ENCODE assay signal across 8 mouse cellular contexts in the genomic region with DNA sequence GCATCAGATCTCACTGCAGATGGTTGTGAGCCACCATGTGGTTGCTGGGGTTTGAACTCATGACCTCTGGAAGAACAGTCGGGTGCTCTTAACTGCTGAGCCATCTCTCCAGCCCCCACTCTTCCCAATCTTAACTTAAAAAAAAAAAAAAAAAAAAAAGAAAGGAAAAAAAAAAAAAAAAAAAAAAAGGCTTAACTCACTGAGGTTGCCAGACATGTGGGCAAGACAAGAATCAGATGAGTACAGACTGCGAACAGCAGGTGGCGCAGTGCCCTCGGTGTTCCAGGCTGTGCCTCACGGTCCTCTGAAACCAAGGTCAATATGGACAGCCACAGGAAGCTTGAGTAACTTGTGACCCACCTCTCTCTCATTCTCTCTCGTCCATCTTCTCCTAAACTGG. TPM values are rescaled to one million over a fixed set of nuclear protein-coding genes. Genes with fewer than 3 reads are reported as not detected.
DNase-seq lines count a peak whose midpoint lies in the region; ATAC-seq lines count a peak whose summit lies in the region.

No protein-coding gene starts in this region.

- peak overlapping the region; percentile 63 for H3K27ac ChIP-seq in heart, embryonic 10.5 days
- no peak overlapping the region for H3K27ac ChIP-seq in liver, embryonic 16.5 days (ENCODE audit: low read length)

- no peak overlapping the region for H3K9ac ChIP-seq in liver, embryonic 16.5 days (ENCODE audit: low read depth, low read length)

- peaks cover 17% of the 10 kb centered on the region for H3K4me1 ChIP-seq in heart, embryonic 10.5 days
- H3K4me1 ChIP-seq in liver, embryonic 16.5 days (ENCODE audit: control insufficient read depth, low read depth, low read length): peaks cover 12% of the 10 kb centered on the region

- no peaks in the 10 kb centered on the region for H3K9me3 ChIP-seq in heart, embryonic 10.5 days
- no peaks in the 10 kb centered on the region for H3K9me3 ChIP-seq in liver, embryonic 16.5 days (replicated peaks; ENCODE audit: control insufficient read depth, low read length)

- no peaks in the 10 kb centered on the region for H3K27me3 ChIP-seq in heart, embryonic 10.5 days (ENCODE audit: insufficient read depth, poor library complexity, severe bottlenecking)
- no peaks in the 10 kb centered on the region for H3K27me3 ChIP-seq in liver, embryonic 16.5 days (ENCODE audit: control insufficient read depth, insufficient read depth, low read depth, low read length)

- no peak overlapping the region for H3K4me2 ChIP-seq in liver, embryonic 16.5 days (ENCODE audit: low read depth, low read length)

- DNase-seq in CD4-positive, CD25-positive, alpha-beta regulatory T cell, adult 2 months (ENCODE audit: low read depth, low spot score): peak; percentile 91
- peak; percentile 71 for DNase-seq in adrenal gland, adult 8-10 months
- peak; percentile 79 for DNase-seq in embryo, embryonic 11.5 days (ENCODE audit: low read depth, low spot score)
- DNase-seq in heart, embryonic 10.5 days (ENCODE audit: low spot score): peak; percentile 93
- peak; percentile 88 for DNase-seq in kidney, postnatal 14 days
- DNase-seq in retina, embryonic 14.5 days (ENCODE audit: low spot score): peak; percentile 93
- peak; percentile 72 for DNase-seq in thymus, postnatal 14 days

- H3K36me3 ChIP-seq in heart, embryonic 10.5 days: no peaks in the 10 kb centered on the region
- no peaks in the 10 kb centered on the region for H3K36me3 ChIP-seq in liver, embryonic 16.5 days (ENCODE audit: control insufficient read depth, insufficient read depth)

- H3K4me3 ChIP-seq in heart, embryonic 10.5 days: no peak overlapping the region
- no peak overlapping the region for H3K4me3 ChIP-seq in liver, embryonic 16.5 days (ENCODE audit: low read depth, low read length)

- ATAC-seq in liver, embryonic 16.5 days (ENCODE audit: low read depth): peak; percentile 90

- WGBS in heart, embryonic 10.5 days: 4% methylated on average over 6 of the region's 6 CpGs
- under 1% methylated on average over 6 of the region's 6 CpGs for WGBS in liver, embryonic 16.5 days (ENCODE audit: insufficient replicate concordance)

RNA-seq across cellular contexts. Expression of gene Lactb, which starts 25.8 kb away (rescaled TPM):
- 10 to 100 TPM; 15.8 to 19.2 (median 17.8) TPM for total RNA-seq in adrenal gland, adult 8-10 months (2022)
- polyA plus RNA-seq in heart, embryonic 10.5 days (2016; fragmentation: Nextera tagmentation; extraction: Ambion mirVana): 10.1 and 11.4 TPM in 2 replicates
- polyA plus RNA-seq in liver, embryonic 16.5 days (2015; fragmentation: Nextera tagmentation; extraction: Ambion mirVana): 3.6 and 4.4 TPM in 2 replicates

RNA-seq across cellular contexts. Expression of gene Tpm1, which starts 48.2 kb away (rescaled TPM):
- total RNA-seq in adrenal gland, adult 8-10 months (2022): 100 to 1,000 TPM; 153 to 277 (median 212) TPM
- polyA plus RNA-seq in heart, embryonic 10.5 days (2016; fragmentation: Nextera tagmentation; extraction: Ambion mirVana): 2,990 and 4,096 TPM in 2 replicates
- polyA plus RNA-seq in liver, embryonic 16.5 days (2015; fragmentation: Nextera tagmentation; extraction: Ambion mirVana): 122 and 145 TPM in 2 replicates

RNA-seq across cellular contexts. Expression of gene Rps27l, which starts 55.2 kb away (rescaled TPM):
- total RNA-seq in adrenal gland, adult 8-10 months (2022): 100 to 1,000 TPM; 240 to 306 (median 275) TPM
- 626 and 705 TPM in 2 replicates for polyA plus RNA-seq in heart, embryonic 10.5 days (2016; fragmentation: Nextera tagmentation; extraction: Ambion mirVana)
- polyA plus RNA-seq in liver, embryonic 16.5 days (2015; fragmentation: Nextera tagmentation; extraction: Ambion mirVana): 406 and 455 TPM in 2 replicates

Comparison
In these comparisons a context has a peak if more than half of its experiments do, and no peak if none do; other contexts are left out.
1. RNA of gene Tpm1, which starts 48.2 kb away (polyA plus RNA-seq): 2,990 to 4,096 TPM in heart, embryonic 10.5 days; 122 to 145 TPM in liver, embryonic 16.5 days; every median in the first group is over 10 times any median in the second.
2. Peak in every context shown above with its lines, with median percentiles within 50 percentile points of each other: DNase-seq.